Mouse (Mus musculus): ENCODE data around the gene Etnk2.

- TF ChIP-seq POLR2A (IDR thresholded peaks at IDR 0.05; ENCODE audit: borderline replicate concordance, extremely low read depth, low read depth, low read length) (no peak), CTCF (IDR thresholded peaks at IDR 0.05; ENCODE audit: insufficient read depth, low read length) (peak; percentile 99)
Observed at GRCm38 (mm10) chr1:133353371-133353809, 10.0 kb upstream of the Etnk2 start.

Data from lung, adult 2 months (tissue).